Mouse (Mus musculus): ENCODE results near the gene Ak5. TPM values are rescaled to one million over a fixed set of nuclear protein-coding genes. Genes with fewer than 3 reads are reported as not detected.

Ak5 gene
- total and polyA plus RNA-seq, 3 experiments: 0.13 to 0.79 (median 0.23) TPM

DNA sequence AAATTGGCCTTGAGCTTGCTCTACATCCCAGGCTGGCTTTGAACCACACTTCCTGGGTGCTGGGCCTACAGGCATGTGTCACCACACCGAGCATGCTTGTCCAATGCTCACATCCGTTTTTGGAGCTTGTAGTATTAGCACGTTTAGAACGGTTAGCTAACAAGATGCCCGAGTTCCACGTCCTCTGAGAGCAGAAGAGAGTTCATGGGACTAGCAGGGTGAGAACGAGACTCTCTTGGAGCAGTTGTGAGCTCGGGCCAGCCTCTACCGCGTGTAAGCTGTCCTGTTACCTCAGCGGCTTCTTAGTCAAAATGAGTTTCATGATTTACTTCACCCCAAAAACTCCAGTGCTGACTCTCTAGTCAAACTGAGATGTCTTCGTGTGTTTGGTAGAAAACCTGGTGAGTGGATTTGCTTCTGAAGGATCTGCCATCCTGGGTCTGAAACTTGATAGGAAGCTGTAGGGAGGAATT is 199.6 kb downstream of the Ak5 start:
- Histone ChIP-seq H3K79me2 (replicated peaks; ENCODE audit: control insufficient read depth, extremely low read depth, insufficient read depth, poor library complexity, severe bottlenecking) (peaks cover 3% of the 10 kb centered on the region; the same call in 1 of the 2 replicates), H3K9me3 (replicated peaks; ENCODE audit: low read length) (no peaks in the 10 kb centered on the region), H3K27me3 (replicated peaks) (no peaks in the 10 kb centered on the region), H3K4me3 (replicated peaks in 1 of 3; ENCODE audit: low read depth in 2 of 3, low read length in 2 of 3, poor library complexity in 1 of 3) (peak overlapping the region; percentile 57 to 65 (median 59)), H3K9ac (ENCODE audit: insufficient read depth, low read depth) (peak overlapping the region; percentile 70), H3K4me2 (ENCODE audit: insufficient read depth, low read depth, poor library complexity, severe bottlenecking) (peak overlapping the region; percentile 39), H3K4me1 (ENCODE audit: control insufficient read depth in 1 of 2, insufficient read depth in 2 of 2) (peaks cover 16 to 35% of the 10 kb centered on the region in 2 experiments), H3K36me3 (replicated peaks in 1 of 2; ENCODE audit: control insufficient read depth in 1 of 2, insufficient read depth in 1 of 2, low read length in 1 of 2) (peaks cover 3 to 32% of the 10 kb centered on the region in 2 experiments), H3K27ac (ENCODE audit: insufficient read depth, low read depth) (peak overlapping the region; percentile 97)
- DNase-seq (ENCODE audit: extremely low read depth): peak; percentile 94
- dilution Hi-C loops (cut with MboI; ENCODE audit: extremely low pct_ligation_motif_present, extremely low pct_unique_long_range_greater_than_20kb, low sequenced_read_pairs) (no loop called here), in situ Hi-C loops (cut with MboI; ENCODE audit: low pct_ligation_motif_present, low pct_unique_long_range_greater_than_20kb, low sequenced_read_pairs) (no loop called here)
- TF ChIP-seq CHD1 (IDR thresholded peaks at IDR 0.05; ENCODE audit: low read depth, low read length) (peak; percentile 23; the same call in 1 of the 2 replicates), MEF2A (IDR thresholded peaks at IDR 0.05; ENCODE audit: borderline replicate concordance, low read depth, low read length) (no peak; the same call in 1 of the 2 replicates), RCOR1 (conservative IDR thresholded peaks at IDR 0.05; ENCODE audit: low read depth, low read length) (no peak; the same call in 1 of the 2 replicates), TCF12 (IDR thresholded peaks at IDR 0.05; ENCODE audit: low read depth, low read length) (peak; percentile 89), ELF1 (IDR thresholded peaks at IDR 0.05; ENCODE audit: low read depth, low read length) (peak; percentile 86), SMC3 (IDR thresholded peaks at IDR 0.05; ENCODE audit: low read depth, low read length) (no peak), TBP (conservative IDR thresholded peaks at IDR 0.05; ENCODE audit: low read depth, low read length) (peak; percentile 93), ZKSCAN1 (IDR thresholded peaks at IDR 0.05; ENCODE audit: borderline replicate concordance, low read depth, low read length) (no peak), MAFK (IDR thresholded peaks at IDR 0.05; ENCODE audit: insufficient replicate concordance, low read length) (peak; percentile 28; the same call in 1 of the 2 replicates), CHD2 (IDR thresholded peaks at IDR 0.05; ENCODE audit: low read length) (peak; percentile 43; the same call in 1 of the 2 replicates), PAX5 (IDR thresholded peaks at IDR 0.05; ENCODE audit: low read length) (no peak), MAZ (IDR thresholded peaks at IDR 0.05; ENCODE audit: low read depth, low read length) (no peak), EP300 (IDR thresholded peaks at IDR 0.05; ENCODE audit: low read length) (peak; percentile 80), SIN3A (IDR thresholded peaks at IDR 0.05; ENCODE audit: low read length) (peak; percentile 91), ZMIZ1 (IDR thresholded peaks at IDR 0.05; ENCODE audit: low read depth, low read length) (peak; percentile 75; the same call in 1 of the 2 replicates), HCFC1 (IDR thresholded peaks at IDR 0.05; ENCODE audit: low read depth, low read length) (peak; percentile 63), ZNF384 (IDR thresholded peaks at IDR 0.05; ENCODE audit: low read depth, low read length) (no peak), USF1 (IDR thresholded peaks at IDR 0.05; ENCODE audit: low read depth, low read length) (no peak), POLR2A (IDR thresholded peaks at IDR 0.05; ENCODE audit: low read depth, low read length) (peak; percentile 91), JUND (conservative IDR thresholded peaks at IDR 0.05; ENCODE audit: low read depth, low read length) (peak; percentile 77), MAX (IDR thresholded peaks at IDR 0.05; ENCODE audit: low read length) (peak; percentile 98), USF2 (conservative IDR thresholded peaks at IDR 0.05; ENCODE audit: low read depth, low read length) (no peak), E2F4 (IDR thresholded peaks at IDR 0.05; ENCODE audit: insufficient replicate concordance, low read depth, low read length) (no peak), ZC3H11A (IDR thresholded peaks at IDR 0.05; ENCODE audit: low read depth, low read length) (no peak), MYC (IDR thresholded peaks at IDR 0.05; ENCODE audit: low read depth, low read length) (peak; percentile 99), POLR2AphosphoS2 (IDR thresholded peaks at IDR 0.05; ENCODE audit: low read depth, low read length) (peak; percentile 83), KAT2A (IDR thresholded peaks at IDR 0.05; ENCODE audit: insufficient replicate concordance, low read length) (0 out of 2 replicates have a peak, but pooled peaks have one; percentile 40), GABPA (IDR thresholded peaks at IDR 0.05; ENCODE audit: insufficient replicate concordance, low read depth, low read length) (no peak), JUN (IDR thresholded peaks at IDR 0.05; ENCODE audit: insufficient read depth, low read depth, low read length) (peak; percentile 69), MXI1 (IDR thresholded peaks at IDR 0.05; ENCODE audit: low read depth, low read length) (peak; percentile 84; the same call in 1 of the 2 replicates), UBTF (IDR thresholded peaks at IDR 0.05; ENCODE audit: low read depth, low read length) (peak; percentile 70; the same call in 1 of the 2 replicates), ETS1 (conservative IDR thresholded peaks at IDR 0.05; ENCODE audit: low read depth, low read length) (peak; percentile 79; the same call in 1 of the 2 replicates), NRF1 (IDR thresholded peaks at IDR 0.05; ENCODE audit: low read depth, low read length) (peak; percentile 63), BHLHE40 (IDR thresholded peaks at IDR 0.05; ENCODE audit: low read depth, low read length) (peak; percentile 82), RAD21 (IDR thresholded peaks at IDR 0.05; ENCODE audit: low read depth, low read length) (no peak), CTCF (conservative IDR thresholded peaks at IDR 0.05 in 1 of 2, IDR thresholded peaks at IDR 0.05 in 1 of 2; ENCODE audit: low read depth in 2 of 2, low read length in 2 of 2) (no peak), IRF4 (IDR thresholded peaks at IDR 0.05; ENCODE audit: low read depth, low read length) (peak; percentile 95), NELFE (IDR thresholded peaks at IDR 0.05; ENCODE audit: low read depth, low read length) (peak; percentile 92)

Measured in CH12.LX (cell line).